Comparison of ENCODE assay signal across 8 mouse cellular contexts in the genomic region with DNA sequence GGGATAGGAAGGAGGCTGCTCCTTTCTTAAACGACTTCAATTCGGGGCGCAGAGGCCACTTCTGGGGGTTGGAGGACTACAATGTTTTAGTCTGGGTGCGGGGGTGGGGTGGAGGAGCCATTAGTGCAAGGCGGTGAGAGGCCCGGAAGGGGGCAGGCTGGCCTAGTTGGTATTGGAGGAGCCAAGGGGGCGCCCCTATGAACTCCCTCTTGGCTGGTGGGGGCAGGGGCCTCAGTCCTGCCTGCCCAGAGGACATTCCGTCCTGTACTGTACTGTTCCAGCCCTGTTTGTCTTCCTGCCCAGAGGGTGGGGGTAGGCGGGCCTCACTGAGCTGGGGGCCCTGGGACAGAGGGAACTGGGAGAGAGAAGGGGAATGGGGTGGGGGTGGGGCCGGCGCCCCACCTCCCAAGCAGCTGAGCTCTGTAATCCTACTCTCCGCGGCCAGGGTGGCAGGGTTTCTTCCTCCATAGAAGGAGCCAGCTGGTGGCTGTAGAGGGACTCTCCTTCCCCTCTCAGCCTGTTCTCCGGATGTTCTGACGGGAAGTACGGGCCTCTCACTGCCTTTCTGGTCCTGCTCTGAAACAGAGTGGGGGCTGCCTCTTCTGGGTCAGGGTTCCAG. TPM values are rescaled to one million over a fixed set of nuclear protein-coding genes. Genes with fewer than 3 reads are reported as not detected.
A peak's percentile ranks its signal among the peaks of the same experiment; 100 is the strongest.
DNase-seq lines count a peak whose midpoint lies in the region; ATAC-seq and TF ChIP-seq lines count a peak whose summit lies in the region.

No protein-coding gene starts in this region.

- H3K9ac ChIP-seq in embryonic facial prominence, embryonic 11.5 days (replicated peaks; ENCODE audit: low read length), result peak overlapping the region; percentile 44
- no peak overlapping the region for H3K9ac ChIP-seq in midbrain, embryonic 15.5 days
- no peak overlapping the region; the same call in 1 of the 2 replicates for H3K9ac ChIP-seq in stomach, embryonic 15.5 days

- H3K27me3 ChIP-seq in embryonic facial prominence, embryonic 11.5 days (ENCODE audit: control insufficient read depth, insufficient read depth, low read length), result no peaks in the 10 kb centered on the region
- H3K27me3 ChIP-seq in kidney, adult 2 months (replicated peaks; ENCODE audit: control insufficient read depth, insufficient read depth, low read length), result no peaks in the 10 kb centered on the region
- H3K27me3 ChIP-seq in midbrain, embryonic 15.5 days (replicated peaks), result peaks cover 6% of the 10 kb centered on the region
- H3K27me3 ChIP-seq in stomach, embryonic 15.5 days (replicated peaks), result no peaks in the 10 kb centered on the region

- H3K4me3 ChIP-seq in embryonic facial prominence, embryonic 11.5 days (ENCODE audit: low read depth, low read length), result 0 out of 2 replicates have a peak overlapping the region, but pooled peaks have one; percentile 5
- no peak overlapping the region for H3K4me3 ChIP-seq in kidney, adult 2 months (ENCODE audit: insufficient read depth, low read depth, low read length)
- H3K4me3 ChIP-seq in midbrain, embryonic 15.5 days, result no peak overlapping the region
- H3K4me3 ChIP-seq in stomach, embryonic 15.5 days (replicated peaks), result peak overlapping the region; percentile 70

- no peaks in the 10 kb centered on the region for H3K36me3 ChIP-seq in embryonic facial prominence, embryonic 11.5 days (replicated peaks; ENCODE audit: control insufficient read depth, insufficient read depth, low read depth, low read length)
- H3K36me3 ChIP-seq in kidney, adult 2 months (ENCODE audit: control insufficient read depth, insufficient read depth, low read length), result no peaks in the 10 kb centered on the region
- no peaks in the 10 kb centered on the region for H3K36me3 ChIP-seq in midbrain, embryonic 15.5 days (replicated peaks)
- H3K36me3 ChIP-seq in stomach, embryonic 15.5 days, result peaks cover 19% of the 10 kb centered on the region

- TF ChIP-seq POLR2A in kidney, adult 2 months (IDR thresholded peaks at IDR 0.05; ENCODE audit: low read depth, low read length), result peak; percentile 47

- peak; percentile 85 for DNase-seq in layer of hippocampus, adult 11-12 months (ENCODE audit: low spot score)
- DNase-seq in layer of hippocampus, adult 9-10 months (ENCODE audit: low spot score), result no peak
- DNase-seq in embryonic facial prominence, embryonic 11.5 days (ENCODE audit: low spot score), result peak; percentile 79
- peak; percentile 88 to 93 for DNase-seq in heart, adult 9 months (ENCODE audit: low spot score in 2 of 2)
- peak; percentile 89 for DNase-seq in kidney, adult 2 months
- peak; percentile 87 for DNase-seq in liver

- no peak; the same call in 1 of the 2 replicates for TF ChIP-seq CTCF in kidney, adult 2 months (conservative IDR thresholded peaks at IDR 0.05; ENCODE audit: insufficient read depth, insufficient read length, low read depth, low read length)

- peak; percentile 82 for ATAC-seq in embryonic facial prominence, embryonic 11.5 days (replicated peaks; ENCODE audit: insufficient number of reproducible peaks, low FRiP score, low TSS enrichment, low read depth)
- ATAC-seq in midbrain, embryonic 15.5 days (replicated peaks), result no peak; the same call in 1 of the 2 replicates
- ATAC-seq in stomach, embryonic 15.5 days (ENCODE audit: insufficient read depth, low FRiP score, low read depth), result peak; percentile 86

- peak overlapping the region; percentile 32 for H3K4me2 ChIP-seq in embryonic facial prominence, embryonic 11.5 days (ENCODE audit: low read depth, low read length)
- no peak overlapping the region for H3K4me2 ChIP-seq in midbrain, embryonic 15.5 days
- peak overlapping the region; percentile 92 for H3K4me2 ChIP-seq in stomach, embryonic 15.5 days

- 2% methylated on average over 15 of the region's 16 CpGs for WGBS in embryonic facial prominence, embryonic 11.5 days
- WGBS in kidney, adult 2 months, result 9% methylated on average over 16 of the region's 16 CpGs
- WGBS in midbrain, embryonic 15.5 days, result 3% methylated on average over 16 of the region's 16 CpGs
- 0% methylated on average over 15 of the region's 16 CpGs for WGBS in stomach, embryonic 15.5 days

- peak overlapping the region; percentile 78 for H3K27ac ChIP-seq in embryonic facial prominence, embryonic 11.5 days (replicated peaks; ENCODE audit: low read depth, low read length)
- H3K27ac ChIP-seq in kidney, adult 2 months (ENCODE audit: insufficient read depth, low read depth, low read length), result peak overlapping the region; percentile 90
- peak overlapping the region; percentile 66 for H3K27ac ChIP-seq in midbrain, embryonic 15.5 days
- H3K27ac ChIP-seq in stomach, embryonic 15.5 days, result peak overlapping the region; percentile 99

- H3K9me3 ChIP-seq in embryonic facial prominence, embryonic 11.5 days (replicated peaks; ENCODE audit: control insufficient read depth, low read length), result no peaks in the 10 kb centered on the region; the same call in 1 of the 2 replicates
- no peaks in the 10 kb centered on the region for H3K9me3 ChIP-seq in midbrain, embryonic 15.5 days
- no peaks in the 10 kb centered on the region for H3K9me3 ChIP-seq in stomach, embryonic 15.5 days

- H3K4me1 ChIP-seq in embryonic facial prominence, embryonic 11.5 days (ENCODE audit: control insufficient read depth, insufficient read depth, low read length), result peaks cover 14% of the 10 kb centered on the region
- H3K4me1 ChIP-seq in kidney, adult 2 months (ENCODE audit: control insufficient read depth, insufficient read depth, low read length), result peaks cover 46% of the 10 kb centered on the region
- H3K4me1 ChIP-seq in midbrain, embryonic 15.5 days, result peaks cover 42% of the 10 kb centered on the region
- H3K4me1 ChIP-seq in stomach, embryonic 15.5 days, result peaks cover 40% of the 10 kb centered on the region

RNA-seq across cellular contexts. Expression of gene Hif3a, which starts 4.0 kb away (rescaled TPM):
- polyA plus RNA-seq in embryonic facial prominence, embryonic 11.5 days (2014; fragmentation: Nextera tagmentation; extraction: Ambion mirVana), result 6.7 TPM in 2 replicates
- 0.92 and 0.95 TPM in 2 replicates for polyA plus RNA-seq in kidney, adult 2 months (2012; rRNA removed)
- polyA plus RNA-seq in midbrain, embryonic 15.5 days (2015; fragmentation: Nextera tagmentation; extraction: Ambion mirVana), result 4.7 and 5.2 TPM in 2 replicates
- 47.3 and 54.9 TPM in 2 replicates for polyA plus RNA-seq in stomach, embryonic 15.5 days (2015; fragmentation: Nextera tagmentation; extraction: Ambion mirVana)

RNA-seq across cellular contexts. Expression of gene Psg16, which starts 15.7 kb away (rescaled TPM):
- 0.10 and 0.11 TPM in 2 replicates for polyA plus RNA-seq in embryonic facial prominence, embryonic 11.5 days (2014; fragmentation: Nextera tagmentation; extraction: Ambion mirVana)
- polyA plus RNA-seq in kidney, adult 2 months (2012; rRNA removed), result 0.05 TPM in 1 of 2 replicates, not detected in the other
- polyA plus RNA-seq in midbrain, embryonic 15.5 days (2015; fragmentation: Nextera tagmentation; extraction: Ambion mirVana), result 4.4 and 6.1 TPM in 2 replicates
- polyA plus RNA-seq in stomach, embryonic 15.5 days (2015; fragmentation: Nextera tagmentation; extraction: Ambion mirVana), result 0.30 and 0.63 TPM in 2 replicates

RNA-seq across cellular contexts. Expression of gene Ppp5c, which starts 30.5 kb away (rescaled TPM):
- polyA plus RNA-seq in embryonic facial prominence, embryonic 11.5 days (2014; fragmentation: Nextera tagmentation; extraction: Ambion mirVana), result 100 and 102 TPM in 2 replicates
- 199 and 226 TPM in 2 replicates for polyA plus RNA-seq in kidney, adult 2 months (2012; rRNA removed)
- 124 and 127 TPM in 2 replicates for polyA plus RNA-seq in midbrain, embryonic 15.5 days (2015; fragmentation: Nextera tagmentation; extraction: Ambion mirVana)
- 92.9 and 95.7 TPM in 2 replicates for polyA plus RNA-seq in stomach, embryonic 15.5 days (2015; fragmentation: Nextera tagmentation; extraction: Ambion mirVana)

Comparison
In these comparisons a context has a peak if more than half of its experiments do, and no peak if none do; other contexts are left out.
1. H3K4me3 ChIP-seq: peak in embryonic facial prominence, embryonic 11.5 days (single experiment) and stomach, embryonic 15.5 days (single experiment); none in kidney, adult 2 months (single experiment) and midbrain, embryonic 15.5 days (single experiment).
2. Peak in every context shown above with its lines, with median percentiles within 50 percentile points of each other: H3K27ac ChIP-seq.